Mouse (Mus musculus): Measurements from ENCODE around the gene Abca17.

Abca17 gene

DNA sequence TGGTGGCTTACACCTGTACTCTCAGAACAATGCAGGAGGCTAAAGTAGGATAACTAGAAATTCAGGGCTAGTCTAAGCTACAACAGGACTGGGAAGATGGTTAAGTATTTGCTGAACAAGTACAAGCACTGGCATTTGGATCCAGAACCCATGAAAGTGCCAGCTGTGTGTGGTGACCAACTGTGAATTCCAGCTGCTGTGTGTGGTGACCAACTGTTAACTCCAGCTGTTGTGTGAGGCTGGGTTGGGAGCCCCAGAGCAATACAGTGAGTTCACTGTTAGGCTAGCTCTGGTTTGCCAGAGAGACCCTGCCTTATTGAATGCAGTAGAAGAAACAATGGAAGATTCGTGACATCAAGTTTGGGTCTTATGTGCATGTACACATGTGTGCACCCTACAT lies 114.4 kb downstream of the Abca17 start:
- DNase-seq, result no peak

DNA sequence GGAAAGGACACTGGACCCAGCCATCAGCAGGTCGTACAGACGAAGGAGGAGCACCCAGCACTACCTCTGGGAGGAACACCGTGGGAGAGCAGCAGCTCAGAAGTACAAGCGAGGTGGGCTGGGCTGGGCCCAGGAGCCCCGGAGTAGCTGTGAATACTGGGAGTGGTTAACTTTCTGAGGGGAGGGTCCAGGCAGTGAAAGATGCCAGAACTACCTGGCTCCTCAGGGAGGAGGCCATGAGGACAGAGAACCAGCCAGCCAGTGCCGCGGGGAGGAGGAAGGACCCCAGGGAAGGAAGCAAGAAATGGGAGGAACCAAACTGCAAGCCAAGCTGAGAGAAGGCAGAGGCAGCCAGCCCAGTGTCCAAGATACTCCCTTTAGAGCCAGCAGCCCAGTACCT lies 122.9 kb downstream of the Abca17 start:
- no peak for DNase-seq

DNA sequence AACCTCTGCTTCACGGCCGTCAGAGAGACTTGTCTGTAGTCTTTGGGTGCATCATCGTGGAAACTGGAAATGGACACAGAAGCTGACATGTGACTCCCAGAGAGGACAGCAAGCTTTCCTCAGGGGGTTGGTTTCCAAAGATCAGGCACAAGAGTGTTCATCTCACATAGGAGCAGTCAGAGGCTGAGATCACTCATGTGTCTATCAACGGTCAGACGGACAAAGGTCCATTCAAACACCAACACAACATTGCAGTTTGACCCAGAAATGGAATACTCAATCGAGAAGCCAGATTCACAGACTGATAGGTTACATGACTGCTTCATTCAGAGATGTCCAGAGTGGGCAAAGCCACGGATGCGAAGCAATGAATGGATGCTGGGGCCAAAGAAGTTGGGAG lies 124.1 kb downstream of the Abca17 start:
- DNase-seq, result no peak

- no peak for DNase-seq
Observed at GRCm38 (mm10) chr17:24225851-24226250, 125.0 kb downstream of the Abca17 start.

DNA sequence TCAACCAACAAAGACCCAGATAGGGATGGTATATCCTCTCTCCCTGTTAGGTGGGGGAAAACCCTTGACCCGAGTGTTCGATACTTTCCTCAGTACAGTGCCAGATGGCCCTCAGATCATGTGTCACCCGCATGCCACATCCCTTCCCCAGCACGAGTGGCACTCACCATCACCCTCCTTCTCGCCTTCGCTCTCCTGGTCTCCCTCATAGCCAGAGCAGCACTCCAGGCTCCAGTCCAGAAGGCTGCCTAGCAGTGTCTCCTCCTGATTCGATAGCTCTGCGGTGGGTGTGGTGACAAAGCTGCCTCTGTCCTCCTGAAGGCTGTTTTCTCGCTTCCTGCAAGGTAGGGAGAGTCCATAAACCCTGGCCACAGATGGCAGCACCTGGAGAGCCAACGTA lies 126.1 kb downstream of the Abca17 start:
- DNase-seq, result no peak

- no peak for DNase-seq
Observed at GRCm38 (mm10) chr17:24223513-24223912, 127.4 kb downstream of the Abca17 start.

- DNase-seq, result no peak
Observed at GRCm38 (mm10) chr17:24222653-24223052, 128.2 kb downstream of the Abca17 start.

DNA sequence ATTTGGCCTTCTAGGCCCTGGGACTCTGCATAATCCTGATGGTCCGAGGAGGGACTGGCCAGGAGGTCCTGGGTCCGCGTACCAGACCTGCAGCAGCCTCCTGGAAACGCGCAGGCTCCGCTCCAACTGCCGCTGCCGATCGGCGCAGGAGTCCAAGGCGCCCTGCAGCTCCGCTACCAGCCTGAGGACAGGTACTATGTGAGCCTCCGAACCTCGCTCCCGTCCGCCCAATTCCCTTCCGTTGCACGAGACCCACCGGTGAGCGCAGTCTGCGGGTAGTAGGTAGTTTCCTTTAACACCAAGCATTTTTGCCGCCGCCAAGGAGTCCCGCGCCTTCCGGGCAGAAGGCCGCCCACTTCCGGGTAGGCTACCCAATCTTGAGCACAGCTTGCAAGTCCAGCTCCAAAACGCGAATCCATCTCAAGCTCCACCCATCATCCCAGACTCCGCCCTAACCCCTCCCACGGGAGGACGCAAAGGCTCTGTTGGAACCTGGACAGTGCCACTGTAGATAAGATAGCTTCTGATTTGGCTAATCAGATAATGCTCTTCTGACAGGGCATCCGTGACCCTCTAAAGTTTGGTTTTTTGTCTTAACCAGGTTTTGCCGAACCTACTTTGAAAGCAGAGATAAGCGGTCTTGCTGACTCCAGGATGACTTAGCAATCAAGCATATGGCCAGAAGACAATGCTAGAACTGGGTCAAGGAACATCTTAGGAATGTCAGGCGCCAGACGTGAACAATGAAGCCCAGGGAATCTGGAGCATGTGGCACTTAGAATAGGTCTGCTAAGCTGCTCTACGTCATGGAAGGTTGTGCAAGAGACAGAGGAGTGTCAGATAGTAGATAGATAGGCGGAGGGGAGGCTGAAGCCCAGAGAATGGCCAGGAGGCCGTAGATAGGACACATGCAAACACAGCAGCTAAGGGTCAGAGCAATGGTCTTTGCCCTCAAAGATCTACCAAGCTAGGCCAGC lies 130.1 kb downstream of the Abca17 start, which contains the start of gene Tedc2:
TSS of gene Tedc2 (minus strand) at position 417 of the 977 bp plus-strand sequence.
- DNase-seq, result peak; percentile 89 to 92

DNA sequence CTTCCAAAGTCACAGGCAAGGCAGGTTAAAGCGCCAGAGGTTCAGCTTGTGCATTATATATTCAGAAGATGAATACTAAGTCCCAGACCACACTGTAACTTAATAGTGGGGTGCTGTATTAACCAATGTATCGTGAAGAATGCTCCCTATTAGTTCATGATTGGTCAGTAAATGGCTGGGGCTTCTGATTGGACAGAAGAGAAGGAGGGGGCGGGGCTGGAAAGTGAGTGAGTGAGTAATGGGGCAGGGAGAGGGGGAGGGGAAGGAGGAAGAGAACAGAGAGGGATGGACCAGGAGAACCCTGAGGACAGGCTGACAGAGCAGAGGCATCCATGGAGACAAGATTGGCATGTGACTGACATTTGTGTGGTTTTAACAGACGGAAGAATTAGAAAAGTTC lies 134.0 kb downstream of the Abca17 start:
- DNase-seq, result no peak
